Mouse (Mus musculus) ES-E14 (cell line): ENCODE measurements at regions not wholly inside any gene's neighbourhood (a gene's known extent, or its start where the extent isn't known, plus 50 kb on each side); places are given as distances from the start of the nearest gene placed in this dataset.

Experiments
- DNase-seq: peaks from one replicate; pipeline ENCODE4 v3.0.0-alpha.2; 2013; ENCODE audit warnings: low read depth, low spot score
- H3K27ac ChIP-seq: 2 replicates; pipeline ENCODE4 v1.5.1; 2012; ENCODE audit warnings: low read depth, mild to moderate bottlenecking, low read length, moderate library complexity, mixed read lengths; ENCODE audit not compliant: poor library complexity, insufficient read depth, severe bottlenecking
- H3K36me3 ChIP-seq: 2 replicates; pipeline ENCODE4 v1.6.1; 2012; ENCODE audit warnings: mild to moderate bottlenecking, low read length, moderate library complexity, mixed read lengths; ENCODE audit not compliant: control insufficient read depth, poor library complexity, insufficient read depth, severe bottlenecking
- H3K4me1 ChIP-seq, 2 experiments: fragments of 150-350 bp in 1 of 2; sonication (generic) in 1 of 2; 2 replicates each; pipeline ENCODE4 v1.6.1; 2012; ENCODE audit warnings: low read length in 2 of 2, mild to moderate bottlenecking in 1 of 2, mixed read lengths in 1 of 2; ENCODE audit not compliant: control insufficient read depth in 2 of 2, insufficient read depth in 2 of 2, poor library complexity in 1 of 2
- H3K4me3 ChIP-seq, 2 experiments: fragments of 150-350 bp in 1 of 2; sonication (generic) in 1 of 2; 2 replicates each; pipeline ENCODE4 v1.5.1; 2012; ENCODE audit warnings: low read length in 2 of 2, low read depth in 1 of 2, mild to moderate bottlenecking in 1 of 2, mixed read lengths in 1 of 2; ENCODE audit not compliant: insufficient read depth in 1 of 2, poor library complexity in 1 of 2, severe bottlenecking in 1 of 2
- H3K9ac ChIP-seq: 2 replicates; pipeline ENCODE4 v1.6.1; 2012; ENCODE audit warnings: low read depth, mild to moderate bottlenecking, low read length, mixed read lengths; ENCODE audit not compliant: poor library complexity, insufficient read depth, severe bottlenecking
- H3K9me3 ChIP-seq: fragments of 150-350 bp; sonication (generic); 2 replicates; pipeline ENCODE4 v1.6.1; 2012; ENCODE audit warnings: low read depth, mild to moderate bottlenecking, low read length; ENCODE audit not compliant: control insufficient read depth, insufficient read depth
- CHD2 ChIP-seq: IDR thresholded peaks from 2 replicates; pipeline ENCODE4 v1.6.1; 2014; ENCODE audit warnings: mild to moderate bottlenecking, low read depth, low read length, inconsistent platforms
- HCFC1 ChIP-seq: IDR thresholded peaks from 2 replicates; pipeline ENCODE4 v1.6.1; 2012; ENCODE audit warnings: low read length, inconsistent platforms, borderline replicate concordance; ENCODE audit not compliant: insufficient read depth
- MAFK ChIP-seq: IDR thresholded peaks from 2 replicates; pipeline ENCODE4 v1.6.1; 2014; ENCODE audit warnings: mild to moderate bottlenecking, low read depth, low read length, inconsistent platforms; ENCODE audit not compliant: insufficient read depth
- ZC3H11A ChIP-seq: IDR thresholded peaks from 2 replicates; pipeline ENCODE4 v1.6.1; 2012; ENCODE audit warnings: low read depth, mild to moderate bottlenecking, inconsistent platforms, low read length, borderline replicate concordance
- ZNF384 ChIP-seq: IDR thresholded peaks from 2 replicates; pipeline ENCODE4 v1.6.1; 2012; ENCODE audit warnings: low read depth, low read length, inconsistent platforms
- in situ Hi-C, 2 experiments: fragments of 600-800 bp; cut with MboI; formaldehyde crosslinking; loops; one replicate each; pipeline ENCODE4 v1.15.1; 2025; ENCODE audit warnings: low sequenced_read_pairs in 2 of 2, inconsistent platforms in 1 of 2; ENCODE audit not compliant: unreplicated experiment in 2 of 2

DNA sequence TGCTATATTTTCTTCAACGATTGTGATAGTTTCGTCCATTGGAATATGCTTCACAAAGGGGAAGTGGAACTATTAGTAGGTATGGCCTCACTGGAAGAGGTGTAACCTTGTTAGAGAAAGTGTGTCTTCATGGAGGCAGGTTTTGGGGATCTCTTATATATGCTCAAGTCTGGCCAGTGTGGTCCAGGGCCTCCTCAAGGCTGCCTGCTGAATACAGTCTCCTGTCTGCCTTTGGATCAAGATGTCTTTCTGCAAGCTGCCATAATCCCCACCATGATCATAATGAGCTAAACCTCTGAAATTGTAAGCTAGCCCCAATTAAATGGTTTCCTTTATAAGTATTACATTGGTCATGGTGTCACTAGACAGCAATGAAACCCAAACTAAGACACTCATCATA, 384.3 kb downstream of the Btbd3 start:
- TF ChIP-seq MAFK (no peak), ZC3H11A (no peak), ZNF384 (no peak), CHD2 (no peak), HCFC1 (no peak)
- DNase-seq: no peak
- no peak overlapping the region for H3K27ac ChIP-seq
- no peak overlapping the region for H3K9ac ChIP-seq
- no peaks in the 10 kb centered on the region for H3K9me3 ChIP-seq
- no peaks in the 10 kb centered on the region for H3K36me3 ChIP-seq
- H3K4me1 ChIP-seq: no peaks in the 10 kb centered on the region
- no peak overlapping the region for H3K4me3 ChIP-seq
- in situ Hi-C loops: no loop called here

DNA sequence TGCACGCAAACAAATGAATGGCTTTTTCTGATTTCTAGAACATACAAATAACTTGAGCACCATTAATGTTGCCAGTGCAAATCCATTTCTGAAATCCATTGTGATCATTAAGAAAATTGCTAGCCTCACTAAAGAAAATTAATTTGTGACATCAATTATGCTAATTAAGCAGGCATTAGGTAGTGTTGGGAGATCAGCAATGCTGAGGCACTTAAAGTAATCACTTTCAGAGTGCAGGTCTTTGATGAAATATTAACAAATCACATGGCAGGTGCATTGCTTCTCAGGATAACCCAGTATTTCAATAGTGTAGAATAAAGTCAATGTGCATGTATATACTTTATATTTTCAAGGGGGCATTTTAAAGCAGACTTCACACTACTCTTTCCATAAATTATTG, 385.0 kb downstream of the Btbd3 start:
- no peak overlapping the region for H3K4me3 ChIP-seq
- no peaks in the 10 kb centered on the region for H3K36me3 ChIP-seq
- no peak overlapping the region for H3K27ac ChIP-seq
- TF ChIP-seq CHD2: no peak
- TF ChIP-seq ZC3H11A: no peak
- TF ChIP-seq MAFK: no peak
- no peak for TF ChIP-seq ZNF384
- no peak for TF ChIP-seq HCFC1
- no peaks in the 10 kb centered on the region for H3K9me3 ChIP-seq
- in situ Hi-C loops: no loop called here
- DNase-seq: no peak
- no peaks in the 10 kb centered on the region for H3K4me1 ChIP-seq
- H3K9ac ChIP-seq: no peak overlapping the region

DNA sequence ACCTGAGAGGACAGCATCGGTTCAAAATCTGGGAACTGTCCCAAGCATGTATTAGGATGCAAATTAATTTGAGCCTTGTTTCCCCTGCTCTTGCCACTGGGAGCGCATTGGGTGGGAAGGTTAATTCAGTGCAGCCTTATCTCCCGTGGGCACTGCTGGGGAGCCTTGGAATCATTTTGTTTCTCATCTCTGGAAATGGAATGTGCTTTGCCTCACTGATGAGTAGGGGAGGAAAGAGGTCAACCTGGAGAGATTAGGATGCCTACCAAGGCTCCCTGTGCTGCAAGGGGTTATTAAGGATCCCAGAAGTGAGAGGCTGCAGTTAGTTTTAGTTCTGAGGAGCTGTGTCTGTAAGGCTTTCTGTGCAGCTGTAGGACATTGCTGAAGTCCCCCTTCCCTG, 392.3 kb downstream of the Btbd3 start:
- Histone ChIP-seq H3K9ac (no peak overlapping the region), H3K9me3 (no peaks in the 10 kb centered on the region), H3K4me3 (no peak overlapping the region), H3K4me1 (no peaks in the 10 kb centered on the region), H3K27ac (no peak overlapping the region), H3K36me3 (no peaks in the 10 kb centered on the region)
- in situ Hi-C loops: no loop called here
- TF ChIP-seq HCFC1 (no peak), CHD2 (no peak), MAFK (no peak), ZC3H11A (no peak), ZNF384 (no peak)
- no peak for DNase-seq

DNA sequence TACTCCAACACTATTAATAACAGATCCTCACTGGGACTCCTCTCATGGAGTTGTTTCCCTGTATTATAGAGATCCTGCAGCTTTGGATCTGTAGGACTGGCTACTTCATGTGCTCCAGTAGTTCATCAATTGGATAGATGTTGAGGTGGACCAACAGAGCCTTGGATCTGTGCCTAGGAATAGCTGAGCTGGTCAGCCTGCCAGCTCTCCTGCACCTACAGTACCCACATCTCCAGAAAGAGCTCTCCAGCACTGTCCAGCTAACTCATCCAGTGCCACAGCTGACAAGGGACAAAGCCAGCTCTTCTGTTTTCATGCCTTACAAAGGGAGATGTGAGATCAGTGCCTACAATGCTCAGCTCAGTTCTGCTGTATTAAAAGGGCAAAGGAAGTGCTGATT, 403.0 kb downstream of the Btbd3 start:
- in situ Hi-C loops: no loop called here
- no peak overlapping the region for H3K4me3 ChIP-seq
- TF ChIP-seq ZNF384: no peak

DNA sequence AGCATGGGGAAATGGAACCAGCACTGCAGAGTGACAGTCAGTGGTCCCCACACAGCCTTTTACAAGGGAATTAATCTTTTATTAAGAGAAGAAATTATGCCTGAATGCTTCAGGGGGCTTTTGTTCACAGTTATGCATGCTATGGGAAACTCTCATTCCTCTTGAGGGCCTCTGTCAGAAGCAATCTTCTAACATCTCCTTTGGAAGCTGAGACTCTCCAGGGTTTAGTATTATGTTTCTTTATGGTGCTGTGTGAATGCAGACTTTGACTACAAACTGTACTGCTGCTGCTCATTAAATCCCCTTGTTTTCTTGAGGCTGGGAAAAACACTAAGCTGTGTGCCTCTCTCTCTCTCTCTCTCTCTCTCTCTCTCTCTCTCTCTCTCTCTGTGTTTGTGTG, 413.9 kb downstream of the Btbd3 start:
- Histone ChIP-seq H3K4me1 (no peaks in the 10 kb centered on the region), H3K4me3 (no peak overlapping the region), H3K9ac (no peak overlapping the region), H3K27ac (no peak overlapping the region), H3K36me3 (no peaks in the 10 kb centered on the region), H3K9me3 (no peaks in the 10 kb centered on the region)
- in situ Hi-C loops: no loop called here
- DNase-seq: no peak
- TF ChIP-seq ZC3H11A: no peak

More for the DNA sequence above, 403.0 kb downstream of the Btbd3 start:
- Histone ChIP-seq H3K4me1 (no peaks in the 10 kb centered on the region), H3K9ac (no peak overlapping the region), H3K27ac (no peak overlapping the region), H3K9me3 (no peaks in the 10 kb centered on the region), H3K36me3 (no peaks in the 10 kb centered on the region)
- DNase-seq: no peak
